Mouse (Mus musculus): ENCODE measurements around the gene Wbp1.

The Wbp1 gene

GRCm38 (mm10) chr6:83116373-83117164, 4.8 kb downstream of the Wbp1 start:
- no peak for DNase-seq (ENCODE audit: low read depth, low spot score)

GRCm38 (mm10) chr6:83115682-83116372, 5.5 kb downstream of the Wbp1 start:
- peak; percentile 74 for DNase-seq (ENCODE audit: low read depth, low spot score)

GRCm38 (mm10) chr6:83115011-83115671, 6.2 kb downstream of the Wbp1 start, which contains the start of gene Mogs:
TSS of gene Mogs (plus strand) at chr6:83115496.
- peak; percentile 92 for DNase-seq (ENCODE audit: low read depth, low spot score)

GRCm38 (mm10) chr6:83111510-83112136, 9.7 kb downstream of the Wbp1 start:
- DNase-seq (ENCODE audit: low read depth, low spot score) = no peak

GRCm38 (mm10) chr6:83108762-83109668, 12.3 kb downstream of the Wbp1 start, which contains the start of gene Mrpl53:
TSS of gene Mrpl53 (plus strand) at chr6:83109040.
- DNase-seq (ENCODE audit: low read depth, low spot score) = peak; percentile 78

- DNase-seq (ENCODE audit: low read depth, low spot score) = peak; percentile 89
These were observed 13.6 kb downstream of the Wbp1 start for GRCm38 (mm10) chr6:83107566-83108400.

GRCm38 (mm10) chr6:83104158-83104557, 17.2 kb downstream of the Wbp1 start:
- no peak for DNase-seq (ENCODE audit: low read depth, low spot score)

- DNase-seq (ENCODE audit: low read depth, low spot score) = no peak
These were observed 18.2 kb downstream of the Wbp1 start for GRCm38 (mm10) chr6:83103130-83103650.

- peak; percentile 87 for DNase-seq (ENCODE audit: low read depth, low spot score)
These were observed 19.4 kb downstream of the Wbp1 start for GRCm38 (mm10) chr6:83101688-83102556.

- peak; percentile 93 for DNase-seq (ENCODE audit: low read depth, low spot score)
These were observed 20.1 kb downstream of the Wbp1 start, which contains the start of the genes Ccdc142 and Gm42688 for GRCm38 (mm10) chr6:83101316-83101687. TSS of gene Ccdc142 (plus strand) at chr6:83101601. TSS of gene Gm42688 (plus strand) at chr6:83101617.

GRCm38 (mm10) chr6:83098411-83098810, 22.9 kb downstream of the Wbp1 start:
- DNase-seq (ENCODE audit: low read depth, low spot score) = no peak

- peak; percentile 72 for DNase-seq (ENCODE audit: low read depth, low spot score)
These were observed 25.4 kb downstream of the Wbp1 start for GRCm38 (mm10) chr6:83095968-83096367.

GRCm38 (mm10) chr6:83092416-83093127, 28.8 kb downstream of the Wbp1 start:
- no peak for DNase-seq (ENCODE audit: low read depth, low spot score)

GRCm38 (mm10) chr6:83087926-83088260, 33.5 kb downstream of the Wbp1 start:
- DNase-seq (ENCODE audit: low read depth, low spot score) = no peak

- no peak for DNase-seq (ENCODE audit: low read depth, low spot score)
These were observed 34.0 kb downstream of the Wbp1 start for GRCm38 (mm10) chr6:83087205-83087925.

GRCm38 (mm10) chr6:83086121-83087035, 35.0 kb downstream of the Wbp1 start, which contains the start of gene Lbx2:
TSS of gene Lbx2 (plus strand) at chr6:83086367.
- DNase-seq (ENCODE audit: low read depth, low spot score) = peak; percentile 38

Data from CD4-positive, CD25-positive, alpha-beta regulatory T cell, adult 2 months (primary cell).